Mouse (Mus musculus): ENCODE data around the gene Oosp1.

DNA sequence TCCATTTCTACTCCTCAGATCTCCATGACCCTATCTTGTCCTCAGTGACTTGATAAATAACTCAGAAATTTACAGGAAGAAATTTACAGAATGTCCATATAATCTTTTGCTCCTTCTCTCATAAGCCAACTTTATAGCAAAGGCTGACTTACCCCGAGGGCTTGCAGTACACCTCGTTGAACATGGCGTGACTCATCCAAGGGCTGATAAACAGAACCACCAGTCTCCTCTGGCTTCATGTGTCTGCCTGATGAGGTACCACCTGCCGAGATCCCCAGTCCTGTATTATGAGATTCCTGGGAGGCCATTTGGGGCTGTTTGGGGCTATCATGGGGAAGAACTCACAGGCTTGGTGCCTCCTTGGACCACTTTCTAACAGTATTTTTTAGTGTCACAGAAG lies 51.9 kb downstream of the Oosp1 start:
- TF ChIP-seq HCFC1 (IDR thresholded peaks at IDR 0.05; ENCODE audit: borderline replicate concordance, insufficient read depth, low read length) (no peak), MAFK (IDR thresholded peaks at IDR 0.05; ENCODE audit: insufficient read depth, low read depth, low read length) (no peak), ZNF384 (IDR thresholded peaks at IDR 0.05; ENCODE audit: low read depth, low read length) (no peak), CHD2 (IDR thresholded peaks at IDR 0.05; ENCODE audit: low read depth, low read length) (no peak)
